Mouse (Mus musculus): ENCODE data around the gene Sh2d5.
A peak's percentile ranks its signal among the peaks of the same experiment; 100 is the strongest.

The Sh2d5 gene

GRCm38 (mm10) chr4:138259482-138259881 is 9.3 kb downstream of the Sh2d5 start:
- DNase-seq (ENCODE audit: low read depth) = peak; percentile 98

- DNase-seq (ENCODE audit: low read depth) = peak; percentile 91
These were observed 11.9 kb downstream of the Sh2d5 start for GRCm38 (mm10) chr4:138261843-138262681.

GRCm38 (mm10) chr4:138267869-138268268 is 17.7 kb downstream of the Sh2d5 start:
- no peak for DNase-seq (ENCODE audit: low read depth)

GRCm38 (mm10) chr4:138272011-138272997 is 22.1 kb downstream of the Sh2d5 start:
- no peak for DNase-seq (ENCODE audit: low read depth)

GRCm38 (mm10) chr4:138278346-138278745 is 28.1 kb downstream of the Sh2d5 start:
- no peak for DNase-seq (ENCODE audit: low read depth)

GRCm38 (mm10) chr4:138282834-138283233 is 32.6 kb downstream of the Sh2d5 start:
- peak; percentile 96 for DNase-seq (ENCODE audit: low read depth)

- no peak for DNase-seq (ENCODE audit: low read depth)
These were observed 36.2 kb downstream of the Sh2d5 start for GRCm38 (mm10) chr4:138286411-138286810.

- no peak for DNase-seq (ENCODE audit: low read depth)
These were observed 38.5 kb downstream of the Sh2d5 start for GRCm38 (mm10) chr4:138288691-138289090.

GRCm38 (mm10) chr4:138292028-138292427 is 41.8 kb downstream of the Sh2d5 start:
- no peak for DNase-seq (ENCODE audit: low read depth)

GRCm38 (mm10) chr4:138293261-138293948 is 43.2 kb downstream of the Sh2d5 start:
- no peak for DNase-seq (ENCODE audit: low read depth)

- no peak for DNase-seq (ENCODE audit: low read depth)
These were observed 43.8 kb downstream of the Sh2d5 start for GRCm38 (mm10) chr4:138293949-138294550.

- no peak for DNase-seq (ENCODE audit: low read depth)
These were observed 51.1 kb downstream of the Sh2d5 start for GRCm38 (mm10) chr4:138301271-138301780.

GRCm38 (mm10) chr4:138303011-138303410 is 52.8 kb downstream of the Sh2d5 start:
- DNase-seq (ENCODE audit: low read depth) = no peak

GRCm38 (mm10) chr4:138303742-138304141 is 53.5 kb downstream of the Sh2d5 start:
- peak; percentile 43 for DNase-seq (ENCODE audit: low read depth)

- peak; percentile 99 for DNase-seq (ENCODE audit: low read depth)
These were observed 54.3 kb downstream of the Sh2d5 start, which contains the start of gene Ddost for GRCm38 (mm10) chr4:138304340-138305104. TSS of gene Ddost (plus strand) at chr4:138304730.

GRCm38 (mm10) chr4:138307025-138307424 is 56.8 kb downstream of the Sh2d5 start:
- no peak for DNase-seq (ENCODE audit: low read depth)

- DNase-seq (ENCODE audit: low read depth) = no peak
These were observed 57.5 kb downstream of the Sh2d5 start for GRCm38 (mm10) chr4:138307739-138308138.

GRCm38 (mm10) chr4:138310311-138310910 is 60.2 kb downstream of the Sh2d5 start:
- DNase-seq (ENCODE audit: low read depth) = no peak

Data from 416B (cell line).